Mouse (Mus musculus) inflammation-experienced regulatory T-cells (primary cell): ENCODE measurements around the gene Hexb. TPM values are rescaled to one million over a fixed set of nuclear protein-coding genes. Genes with fewer than 3 reads are reported as not detected.

Source experiments
- polyA plus RNA-seq, 2 experiments: library from polyadenylated mRNA; unstranded; fragments of 100-300 nt; shearing (Covaris generic); gene quantifications; one replicate each; pipeline ENCODE4 v1.2.1; 2017

Hexb gene
- polyA plus RNA-seq, result 10 to 100 TPM; 80.1 to 82.2 TPM

GRCm38 (mm10) chr13:97197932-97198562 lies at the start of gene Hexb:
TSS of gene Hexb (minus strand) at chr13:97198357.

GRCm38 (mm10) chr13:97240965-97241786 lies 43.0 kb upstream of the Hexb start, which contains the start of gene Enc1:
TSS of gene Enc1 (plus strand) at chr13:97241105.

GRCm38 (mm10) chr13:97137466-97138400 lies 60.4 kb downstream of the Hexb start, which contains the start of the genes Gfm2 and Nsa2:
TSS of gene Gfm2 (plus strand) at chr13:97137937.
TSS of gene Nsa2 (minus strand) at chr13:97137937.

Other genes with a start within 250 kb of the Hexb start
- under 1 TPM; 0.14 to 0.43 TPM for gene 1700029F12Rik, start 164.0 kb downstream of the Hexb start, polyA plus RNA-seq
- under 1 TPM; 0.16 to 0.99 TPM for gene Fam169a, start 131.1 kb downstream of the Hexb start, polyA plus RNA-seq
- 1 to 10 TPM; 6.1 to 9.3 TPM for gene Gm6169, start 99.1 kb downstream of the Hexb start, polyA plus RNA-seq
- gene Gfm2, start 60.4 kb downstream of the Hexb start, polyA plus RNA-seq, result 10 to 100 TPM; 33.8 to 40.4 TPM
- 10 to 100 TPM; 75.2 to 77.1 TPM for gene Nsa2, start 60.4 kb downstream of the Hexb start, polyA plus RNA-seq
- 1 to 10 TPM in 1 of 2 experiments, under 1 TPM in 1; 0.42 to 1.4 TPM for gene Enc1, start 42.7 kb upstream of the Hexb start, polyA plus RNA-seq